Mouse (Mus musculus) myocyte (in vitro differentiated cells): ENCODE measurements around the gene Olfr328. TPM values are rescaled to one million over a fixed set of nuclear protein-coding genes. Genes with fewer than 3 reads are reported as not detected.

Source experiments
- H3K27me3 ChIP-seq: one replicate; pipeline ENCODE4 v1.6.1; 2011; ENCODE audit not compliant: control insufficient read depth, insufficient read depth, insufficient read length
- H3K36me3 ChIP-seq: one replicate; pipeline ENCODE4 v1.6.1; 2011; ENCODE audit not compliant: control insufficient read depth, insufficient read depth
- H3K4me2 ChIP-seq: one replicate; pipeline ENCODE4 v1.6.1; 2011; ENCODE audit warnings: low read depth, control low read depth
- H3K4me3 ChIP-seq: one replicate; pipeline ENCODE4 v1.5.1; 2011; ENCODE audit warnings: mild to moderate bottlenecking, control low read depth, moderate library complexity
- H3K79me2 ChIP-seq: one replicate; pipeline ENCODE4 v1.6.1; 2011; ENCODE audit not compliant: control insufficient read depth, insufficient read depth
- H3ac ChIP-seq: one replicate; pipeline ENCODE4 v1.6.1; 2011; ENCODE audit not compliant: control insufficient read depth, insufficient read length
- CEBPB ChIP-seq: IDR thresholded peaks from 2 replicates; pipeline ENCODE4 v1.6.1; 2011; ENCODE audit warnings: mild to moderate bottlenecking, moderate library complexity; ENCODE audit not compliant: poor library complexity, insufficient read depth, severe bottlenecking
- E2F4 ChIP-seq: IDR thresholded peaks from one replicate; pipeline ENCODE4 v1.6.1; 2011; ENCODE audit warnings: mild to moderate bottlenecking, control low read depth, moderate library complexity; ENCODE audit not compliant: insufficient read depth
- MAX ChIP-seq: IDR thresholded peaks from one replicate; pipeline ENCODE4 v1.6.1; 2011; ENCODE audit warnings: low read depth, mild to moderate bottlenecking, control low read depth
- MYOD1 ChIP-seq, 3 experiments: IDR thresholded peaks; one replicate each; pipeline ENCODE4 v1.6.1; 2011; ENCODE audit warnings: control low read depth in 2 of 3, low read depth in 2 of 3, mild to moderate bottlenecking in 2 of 3, moderate library complexity in 1 of 3; ENCODE audit not compliant: insufficient read length in 2 of 3, control insufficient read depth in 1 of 3
- MYOG ChIP-seq, 3 experiments: IDR thresholded peaks; one replicate each; pipeline ENCODE4 v1.6.1; 2011; ENCODE audit warnings: control low read depth in 2 of 3, low read depth in 2 of 3, mild to moderate bottlenecking in 2 of 3; ENCODE audit not compliant: insufficient read length in 2 of 3, control insufficient read depth in 1 of 3, insufficient read depth in 1 of 3
- POLR2A ChIP-seq: IDR thresholded peaks from one replicate; pipeline ENCODE4 v1.6.1; 2011; ENCODE audit warnings: low read depth, mild to moderate bottlenecking, control low read depth, moderate library complexity; ENCODE audit not compliant: insufficient read length
- POLR2AphosphoS2 ChIP-seq: IDR thresholded peaks from one replicate; pipeline ENCODE4 v1.6.1; 2011; ENCODE audit warnings: low read depth, control low read depth; ENCODE audit not compliant: insufficient read length
- REST ChIP-seq: IDR thresholded peaks from one replicate; pipeline ENCODE4 v1.6.1; 2011; ENCODE audit warnings: mild to moderate bottlenecking, control low read depth, moderate library complexity; ENCODE audit not compliant: insufficient read depth, insufficient read length
- SRF ChIP-seq: IDR thresholded peaks from one replicate; pipeline ENCODE4 v1.6.1; 2011; ENCODE audit warnings: low read depth; ENCODE audit not compliant: control insufficient read depth, insufficient read length
- TCF12 ChIP-seq: IDR thresholded peaks from one replicate; pipeline ENCODE4 v1.6.1; 2011; ENCODE audit warnings: mild to moderate bottlenecking, control low read depth; ENCODE audit not compliant: poor library complexity, insufficient read depth, severe bottlenecking
- TCF3 ChIP-seq: IDR thresholded peaks from one replicate; pipeline ENCODE4 v1.6.1; 2011; ENCODE audit warnings: low read depth, control low read depth; ENCODE audit not compliant: insufficient read length
- USF1 ChIP-seq: IDR thresholded peaks from one replicate; pipeline ENCODE4 v1.6.1; 2011; ENCODE audit warnings: low read depth, mild to moderate bottlenecking, control low read depth, moderate library complexity
- polyA plus RNA-seq: library from polyadenylated mRNA; unstranded; fragments of >200 nt; fragmentation: generic; extraction: Trizol; gene quantifications from one replicate; pipeline ENCODE4 v1.2.1, GENCODE M21; 2012; ENCODE audit warnings: missing spikeins

The Olfr328 gene
- not detected for polyA plus RNA-seq

GRCm38 (mm10) chr11:58555536-58555935 is at the start of gene Olfr328:
TSS of gene Olfr328 (minus strand) at chr11:58555636.
- Histone ChIP-seq H3K4me2 (no peak within 1 kb of the TSS), H3K36me3 (no peaks in the 10 kb centered on the region), H3ac (no peak within 1 kb of the TSS), H3K4me3 (no peak within 1 kb of the TSS), H3K79me2 (no peaks in the 10 kb centered on the region), H3K27me3 (no peaks in the 10 kb centered on the region)
- TF ChIP-seq MAX (no peak), SRF (no peak), POLR2A (no peak), POLR2AphosphoS2 (no peak), E2F4 (no peak), TCF12 (no peak), MYOD1 (IDR thresholded peaks at IDR 0.05; ENCODE audit: control insufficient read depth in 1 of 3, insufficient read length in 2 of 3, low read depth in 2 of 3) (no peak), CEBPB (no peak), TCF3 (no peak), REST (no peak), MYOG (IDR thresholded peaks at IDR 0.05; ENCODE audit: control insufficient read depth in 1 of 3, insufficient read depth in 1 of 3, insufficient read length in 2 of 3, low read depth in 2 of 3) (no peak), USF1 (no peak)

GRCm38 (mm10) chr11:58605228-58605627 is 49.8 kb upstream of the Olfr328 start:
- Histone ChIP-seq H3K79me2 (no peaks in the 10 kb centered on the region), H3K27me3 (no peaks in the 10 kb centered on the region), H3K36me3 (no peaks in the 10 kb centered on the region), H3K4me3 (no peak overlapping the region), H3ac (no peak overlapping the region), H3K4me2 (no peak overlapping the region)
- TF ChIP-seq MAX: no peak
- no peak for TF ChIP-seq TCF12
- no peak for TF ChIP-seq MYOG (IDR thresholded peaks at IDR 0.05; ENCODE audit: control insufficient read depth in 1 of 3, insufficient read depth in 1 of 3, insufficient read length in 2 of 3, low read depth in 2 of 3)
- no peak for TF ChIP-seq E2F4
- no peak for TF ChIP-seq POLR2AphosphoS2
- no peak for TF ChIP-seq MYOD1 (IDR thresholded peaks at IDR 0.05; ENCODE audit: control insufficient read depth in 1 of 3, insufficient read length in 2 of 3, low read depth in 2 of 3)
- no peak for TF ChIP-seq TCF3
- TF ChIP-seq REST: no peak
- no peak for TF ChIP-seq USF1
- TF ChIP-seq CEBPB: no peak
- no peak for TF ChIP-seq POLR2A
- no peak for TF ChIP-seq SRF

GRCm38 (mm10) chr11:58604688-58605087 is 49.3 kb upstream of the Olfr328 start:
- H3K27me3 ChIP-seq: no peaks in the 10 kb centered on the region
- no peak for TF ChIP-seq USF1
- TF ChIP-seq MAX: no peak
- TF ChIP-seq SRF: no peak
- no peak for TF ChIP-seq CEBPB
- TF ChIP-seq MYOG (IDR thresholded peaks at IDR 0.05; ENCODE audit: control insufficient read depth in 1 of 3, insufficient read depth in 1 of 3, insufficient read length in 2 of 3, low read depth in 2 of 3): no peak
- TF ChIP-seq POLR2AphosphoS2: no peak
- TF ChIP-seq TCF12: no peak
- no peak for TF ChIP-seq E2F4
- TF ChIP-seq MYOD1 (IDR thresholded peaks at IDR 0.05; ENCODE audit: control insufficient read depth in 1 of 3, insufficient read length in 2 of 3, low read depth in 2 of 3): no peak
- TF ChIP-seq POLR2A: no peak
- no peak for TF ChIP-seq TCF3
- no peak for TF ChIP-seq REST
- H3ac ChIP-seq: no peak overlapping the region
- no peaks in the 10 kb centered on the region for H3K36me3 ChIP-seq
- no peak overlapping the region for H3K4me2 ChIP-seq
- no peak overlapping the region for H3K4me3 ChIP-seq
- H3K79me2 ChIP-seq: no peaks in the 10 kb centered on the region

- Histone ChIP-seq H3K27me3 (no peaks in the 10 kb centered on the region), H3K4me3 (no peak overlapping the region), H3K79me2 (no peaks in the 10 kb centered on the region), H3K36me3 (no peaks in the 10 kb centered on the region), H3K4me2 (no peak overlapping the region), H3ac (no peak overlapping the region)
- no peak for TF ChIP-seq TCF12
- no peak for TF ChIP-seq TCF3
- TF ChIP-seq REST: no peak
- no peak for TF ChIP-seq POLR2AphosphoS2
- TF ChIP-seq SRF: no peak
- no peak for TF ChIP-seq CEBPB
- no peak for TF ChIP-seq USF1
Observed at GRCm38 (mm10) chr11:58602800-58603560, 47.5 kb upstream of the Olfr328 start.

GRCm38 (mm10) chr11:58602062-58602461 is 46.6 kb upstream of the Olfr328 start:
- TF ChIP-seq TCF12: no peak
- TF ChIP-seq POLR2AphosphoS2: no peak
- TF ChIP-seq REST: no peak
- no peak for TF ChIP-seq USF1
- no peak for TF ChIP-seq MAX
- no peak for TF ChIP-seq MYOD1 (IDR thresholded peaks at IDR 0.05; ENCODE audit: control insufficient read depth in 1 of 3, insufficient read length in 2 of 3, low read depth in 2 of 3)
- no peak for TF ChIP-seq TCF3
- TF ChIP-seq SRF: no peak
- TF ChIP-seq CEBPB: no peak
- TF ChIP-seq POLR2A: no peak
- TF ChIP-seq E2F4: no peak
- no peak for TF ChIP-seq MYOG (IDR thresholded peaks at IDR 0.05; ENCODE audit: control insufficient read depth in 1 of 3, insufficient read depth in 1 of 3, insufficient read length in 2 of 3, low read depth in 2 of 3)
- Histone ChIP-seq H3K4me2 (no peak overlapping the region), H3K36me3 (no peaks in the 10 kb centered on the region), H3K79me2 (no peaks in the 10 kb centered on the region), H3ac (no peak overlapping the region), H3K27me3 (no peaks in the 10 kb centered on the region), H3K4me3 (no peak overlapping the region)
